Mouse (Mus musculus) heart, postnatal 0 days (tissue): ENCODE measurements around the gene Minos1. TPM values are rescaled to one million over a fixed set of nuclear protein-coding genes. Genes with fewer than 3 reads are reported as not detected.

ENCODE experiments used
- ATAC-seq: fragments of 200-750 bp; cut with Nextera tagmentation; 2 replicates; pipeline ENCODE4 v1.8.0; 2017; ENCODE audit warnings: low read depth, moderate number of reproducible peaks, moderate library complexity; ENCODE audit not compliant: insufficient read depth
- DNase-seq: peaks from one replicate; pipeline ENCODE4 v3.0.0-alpha.2; 2016; ENCODE audit warnings: low spot score
- H3K27ac ChIP-seq: fragments of 300-500 bp; sonication (generic); 2 replicates; pipeline ENCODE4 v1.5.1; 2014; ENCODE audit warnings: low read depth, mild to moderate bottlenecking
- H3K27me3 ChIP-seq: fragments of 300-500 bp; sonication (generic); 2 replicates; pipeline ENCODE4 v1.6.1; 2014; ENCODE audit warnings: low read length, mixed read lengths; ENCODE audit not compliant: control insufficient read depth, insufficient read depth
- H3K36me3 ChIP-seq: fragments of 300-500 bp; sonication (generic); replicated peaks from 2 replicates; pipeline ENCODE4 v1.6.1; 2014; ENCODE audit warnings: low read length, mixed read lengths; ENCODE audit not compliant: control insufficient read depth, insufficient read depth
- H3K4me1 ChIP-seq: fragments of 300-500 bp; sonication (generic); 2 replicates; pipeline ENCODE4 v1.6.1; 2014; ENCODE audit warnings: antibody characterized with exemption; ENCODE audit not compliant: control insufficient read depth, insufficient read depth
- H3K4me2 ChIP-seq: fragments of 300-500 bp; sonication (generic); 2 replicates; pipeline ENCODE4 v1.6.1; 2014; ENCODE audit warnings: low read depth, mild to moderate bottlenecking, low read length, moderate library complexity
- H3K4me3 ChIP-seq: fragments of 300-500 bp; sonication (generic); 2 replicates; pipeline ENCODE4 v1.5.1; 2014; ENCODE audit warnings: low read depth, low read length
- H3K9ac ChIP-seq: fragments of 300-500 bp; sonication (generic); replicated peaks from 2 replicates; pipeline ENCODE4 v1.6.1; 2014; ENCODE audit warnings: low read depth, low read length, mixed read lengths
- H3K9me3 ChIP-seq: fragments of 300-500 bp; sonication (generic); replicated peaks from 2 replicates; pipeline ENCODE4 v1.6.1; 2016; ENCODE audit warnings: low read length; ENCODE audit not compliant: control insufficient read depth
- CTCF ChIP-seq: IDR thresholded peaks from 2 replicates; pipeline ENCODE4 v1.5.1; 2016; ENCODE audit warnings: antibody characterized with exemption, control low read depth, low read depth
- EP300 ChIP-seq: IDR thresholded peaks from 2 replicates; pipeline ENCODE4 v1.6.1; 2016; ENCODE audit warnings: antibody characterized with exemption, low read depth
- WGBS: fragments of 180-500 bp; shearing (Covaris S2); extraction: QIAGEN DNeasy Blood & Tissue Kit; methylation state at CpG from one replicate; pipeline ENCODE4 v1.1.7; 2014; 5-methylcytosine and 5-hydroxymethylcytosine counted together
- polyA plus RNA-seq: library from polyadenylated mRNA; unstranded; fragments of >200 nt; fragmentation: Nextera tagmentation; extraction: Ambion mirVana; gene quantifications from 2 replicates; pipeline ENCODE4 v1.2.1, GENCODE M21; 2015
- total RNA-seq: library from RNA; depleted of rRNA; stranded (reverse); fragments of >200 nt; gene quantifications from 2 replicates; pipeline ENCODE4 v1.2.3, GENCODE M21; 2014; ENCODE audit warnings: low replicate concordance

Minos1 gene
- total and polyA plus RNA-seq, 2 experiments from 2014 or later: 33.2 to 1,270 TPM

- Histone ChIP-seq H3K27ac (no peak overlapping the region), H3K4me3 (no peak overlapping the region), H3K9me3 (no peaks in the 10 kb centered on the region), H3K4me2 (no peak overlapping the region), H3K9ac (no peak overlapping the region), H3K36me3 (no peaks in the 10 kb centered on the region), H3K27me3 (no peaks in the 10 kb centered on the region), H3K4me1 (no peaks in the 10 kb centered on the region)
- WGBS: 72% methylated on average over 6 of the region's 6 CpGs
- ATAC-seq: no peak
- TF ChIP-seq EP300 (no peak), CTCF (no peak)
- DNase-seq: no peak
Measured at GRCm38 (mm10) chr4:139141785-139142184, 10.9 kb upstream of the Minos1 start.

DNA sequence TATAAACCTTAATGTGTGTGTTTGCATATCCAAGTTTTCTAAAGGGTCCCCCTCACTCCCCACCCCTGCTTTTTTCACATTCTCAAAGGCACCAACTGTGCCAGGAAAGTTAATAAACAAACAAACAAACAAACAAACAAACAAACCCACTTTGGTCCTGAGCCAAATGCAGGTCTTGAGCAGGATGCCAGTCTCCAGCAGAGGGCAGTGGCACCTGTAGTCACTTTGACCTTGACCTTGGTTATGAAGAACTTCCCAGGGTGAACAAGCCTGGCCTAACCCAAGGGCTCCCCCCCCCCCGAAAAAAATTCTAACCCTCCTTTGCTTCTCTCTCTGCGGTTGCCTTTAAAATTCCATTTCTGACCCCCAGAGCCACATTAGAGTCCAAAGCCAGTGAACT, 9.4 kb upstream of the Minos1 start:
- DNase-seq: no peak
- no peak overlapping the region for H3K4me2 ChIP-seq

GRCm38 (mm10) chr4:139136011-139136410, 5.1 kb upstream of the Minos1 start:
- no peak overlapping the region for H3K27ac ChIP-seq
- no peaks in the 10 kb centered on the region for H3K9me3 ChIP-seq
- no peak for ATAC-seq
- H3K27me3 ChIP-seq: no peaks in the 10 kb centered on the region
- 85% methylated on average over 2 of the region's 2 CpGs for WGBS
- H3K36me3 ChIP-seq: no peaks in the 10 kb centered on the region
- DNase-seq: no peak
- H3K4me1 ChIP-seq: no peaks in the 10 kb centered on the region
- no peak overlapping the region for H3K4me3 ChIP-seq
- TF ChIP-seq CTCF (no peak), EP300 (no peak)
- no peak overlapping the region for H3K9ac ChIP-seq
- no peak overlapping the region for H3K4me2 ChIP-seq

More for the DNA sequence above, 9.4 kb upstream of the Minos1 start:
- no peak overlapping the region for H3K27ac ChIP-seq
- no peak for ATAC-seq
- H3K4me3 ChIP-seq: no peak overlapping the region
- H3K36me3 ChIP-seq: no peaks in the 10 kb centered on the region
- peak; percentile 34 for TF ChIP-seq CTCF
- TF ChIP-seq EP300: no peak
- no peaks in the 10 kb centered on the region for H3K4me1 ChIP-seq
- 64% methylated on average over 2 of the region's 2 CpGs for WGBS
- no peaks in the 10 kb centered on the region for H3K9me3 ChIP-seq
- no peaks in the 10 kb centered on the region for H3K27me3 ChIP-seq
- H3K9ac ChIP-seq: no peak overlapping the region

DNA sequence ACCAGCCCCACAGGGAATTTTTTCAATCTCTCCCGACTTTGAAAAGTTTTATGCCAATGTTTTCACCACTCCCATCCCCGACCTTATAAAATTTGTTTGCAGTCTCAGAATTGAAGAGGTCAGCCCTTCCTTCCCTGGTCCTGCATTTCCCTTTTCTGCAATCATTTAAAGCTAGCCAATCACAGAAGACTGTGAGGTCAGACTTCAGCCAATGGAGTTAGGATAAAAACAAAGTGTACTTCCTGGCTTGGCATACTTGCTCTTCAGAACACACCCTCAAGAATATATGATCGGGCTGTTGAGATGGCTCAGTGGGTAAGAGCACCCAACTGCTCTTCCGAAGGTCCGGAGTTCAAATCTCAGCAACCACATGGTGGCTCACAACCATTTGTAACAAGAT, 2.2 kb upstream of the Minos1 start:
- no peak overlapping the region for H3K9ac ChIP-seq
- no peaks in the 10 kb centered on the region for H3K9me3 ChIP-seq
- H3K4me1 ChIP-seq: peaks cover 12% of the 10 kb centered on the region
- no peaks in the 10 kb centered on the region for H3K27me3 ChIP-seq
- TF ChIP-seq EP300 (no peak), CTCF (no peak)
- H3K27ac ChIP-seq: no peak overlapping the region
- DNase-seq: no peak
- no peak overlapping the region for H3K4me2 ChIP-seq
- ATAC-seq: no peak
- WGBS: 72% methylated on average over 5 of the region's 5 CpGs
- H3K36me3 ChIP-seq: no peaks in the 10 kb centered on the region
- no peak overlapping the region for H3K4me3 ChIP-seq

GRCm38 (mm10) chr4:139131858-139132672, 1.2 kb upstream of the Minos1 start:
- H3K4me3 ChIP-seq: no peak overlapping the region
- no peaks in the 10 kb centered on the region for H3K27me3 ChIP-seq
- no peak for ATAC-seq
- TF ChIP-seq EP300 (no peak), CTCF (no peak)
- no peaks in the 10 kb centered on the region for H3K9me3 ChIP-seq
- no peaks in the 10 kb centered on the region for H3K36me3 ChIP-seq
- no peak for DNase-seq
- H3K27ac ChIP-seq: 0 out of 2 replicates have a peak overlapping the region, but pooled peaks have one; percentile 43
- 82% methylated on average over 14 of the region's 14 CpGs for WGBS
- peaks cover 14% of the 10 kb centered on the region for H3K4me1 ChIP-seq
- H3K9ac ChIP-seq: no peak overlapping the region
- no peak overlapping the region for H3K4me2 ChIP-seq
